Mouse (Mus musculus): Measurements from ENCODE around the gene Rrh. TPM values are rescaled to one million over a fixed set of nuclear protein-coding genes. Genes with fewer than 3 reads are reported as not detected.

Gene Rrh
- total and polyA plus RNA-seq, 2 experiments from 2014 or later: 0.36 to 1.2 TPM

- Histone ChIP-seq H3K9me3 (ENCODE audit: low read length) (no peaks in the 10 kb centered on the region), H3K4me3 (ENCODE audit: low read depth, low read length) (no peak within 1 kb of the TSS), H3K27me3 (ENCODE audit: insufficient read depth, low read length) (no peaks in the 10 kb centered on the region), H3K9ac (replicated peaks; ENCODE audit: low read length, poor library complexity, severe bottlenecking) (no peak within 1 kb of the TSS), H3K36me3 (ENCODE audit: insufficient read depth, low read length) (no peaks in the 10 kb centered on the region), H3K27ac (ENCODE audit: low read depth, low read length) (no peak within 1 kb of the TSS), H3K4me2 (ENCODE audit: low read depth, low read length, poor library complexity, severe bottlenecking) (no peak within 1 kb of the TSS), H3K4me1 (ENCODE audit: insufficient read depth, low read length) (no peaks in the 10 kb centered on the region)
- WGBS: 80% methylated on average over 10 of the region's 10 CpGs
- no peak for ATAC-seq (ENCODE audit: low FRiP score)
- no peak for TF ChIP-seq CTCF (IDR thresholded peaks at IDR 0.05)
- DNase-seq (ENCODE audit: low spot score): no peak
Measured at GRCm38 (mm10) chr3:129803765-129804164, 18.6 kb downstream of the Rrh start, which contains the start of gene Lrit3. TSS of gene Lrit3 (minus strand) at chr3:129804030.

- ATAC-seq (ENCODE audit: low FRiP score): no peak
- Histone ChIP-seq H3K9me3 (ENCODE audit: low read length) (no peaks in the 10 kb centered on the region), H3K4me1 (ENCODE audit: insufficient read depth, low read length) (no peaks in the 10 kb centered on the region), H3K4me2 (ENCODE audit: low read depth, low read length, poor library complexity, severe bottlenecking) (no peak overlapping the region), H3K27ac (ENCODE audit: low read depth, low read length) (no peak overlapping the region), H3K27me3 (ENCODE audit: insufficient read depth, low read length) (no peaks in the 10 kb centered on the region), H3K4me3 (ENCODE audit: low read depth, low read length) (no peak overlapping the region), H3K9ac (replicated peaks; ENCODE audit: low read length, poor library complexity, severe bottlenecking) (no peak overlapping the region), H3K36me3 (ENCODE audit: insufficient read depth, low read length) (no peaks in the 10 kb centered on the region)
- no peak for TF ChIP-seq CTCF (IDR thresholded peaks at IDR 0.05)
- WGBS: 79% methylated on average over 2 of the region's 2 CpGs
- no peak for DNase-seq (ENCODE audit: low spot score)
Measured at GRCm38 (mm10) chr3:129799011-129799410, 23.4 kb downstream of the Rrh start.

- Histone ChIP-seq H3K27ac (ENCODE audit: low read depth, low read length) (no peak overlapping the region), H3K4me2 (ENCODE audit: low read depth, low read length, poor library complexity, severe bottlenecking) (no peak overlapping the region), H3K9ac (replicated peaks; ENCODE audit: low read length, poor library complexity, severe bottlenecking) (no peak overlapping the region), H3K27me3 (ENCODE audit: insufficient read depth, low read length) (no peaks in the 10 kb centered on the region), H3K9me3 (ENCODE audit: low read length) (no peaks in the 10 kb centered on the region), H3K4me1 (ENCODE audit: insufficient read depth, low read length) (no peaks in the 10 kb centered on the region), H3K4me3 (ENCODE audit: low read depth, low read length) (no peak overlapping the region), H3K36me3 (ENCODE audit: insufficient read depth, low read length) (no peaks in the 10 kb centered on the region)
- WGBS: 83% methylated on average over 11 of the region's 11 CpGs
- DNase-seq (ENCODE audit: low spot score) (no peak), ATAC-seq (ENCODE audit: low FRiP score) (no peak; the same call in 1 of the 2 replicates)
- TF ChIP-seq CTCF (IDR thresholded peaks at IDR 0.05): no peak
Measured at GRCm38 (mm10) chr3:129798551-129798950, 23.8 kb downstream of the Rrh start.

GRCm38 (mm10) chr3:129797341-129797740, 25.0 kb downstream of the Rrh start:
- H3K4me2 ChIP-seq (ENCODE audit: low read depth, low read length, poor library complexity, severe bottlenecking): no peak overlapping the region
- ATAC-seq (ENCODE audit: low FRiP score) (no peak), DNase-seq (ENCODE audit: low spot score) (no peak)
- no peaks in the 10 kb centered on the region for H3K27me3 ChIP-seq (ENCODE audit: insufficient read depth, low read length)
- H3K9me3 ChIP-seq (ENCODE audit: low read length): no peaks in the 10 kb centered on the region
- no peaks in the 10 kb centered on the region for H3K4me1 ChIP-seq (ENCODE audit: insufficient read depth, low read length)
- no peak overlapping the region for H3K27ac ChIP-seq (ENCODE audit: low read depth, low read length)
- H3K9ac ChIP-seq (replicated peaks; ENCODE audit: low read length, poor library complexity, severe bottlenecking): no peak overlapping the region
- H3K36me3 ChIP-seq (ENCODE audit: insufficient read depth, low read length): no peaks in the 10 kb centered on the region
- no peak overlapping the region for H3K4me3 ChIP-seq (ENCODE audit: low read depth, low read length)
- WGBS: 80% methylated on average over 5 of the region's 5 CpGs
- TF ChIP-seq CTCF (IDR thresholded peaks at IDR 0.05): no peak

- DNase-seq (ENCODE audit: low spot score): no peak
- H3K4me3 ChIP-seq (ENCODE audit: low read depth, low read length): no peak overlapping the region
- no peak for TF ChIP-seq CTCF (IDR thresholded peaks at IDR 0.05)
- H3K4me2 ChIP-seq (ENCODE audit: low read depth, low read length, poor library complexity, severe bottlenecking): no peak overlapping the region
- no peak for ATAC-seq (ENCODE audit: low FRiP score)
- H3K27ac ChIP-seq (ENCODE audit: low read depth, low read length): no peak overlapping the region
- H3K36me3 ChIP-seq (ENCODE audit: insufficient read depth, low read length): no peaks in the 10 kb centered on the region
- no peaks in the 10 kb centered on the region for H3K9me3 ChIP-seq (ENCODE audit: low read length)
- no peak overlapping the region for H3K9ac ChIP-seq (replicated peaks; ENCODE audit: low read length, poor library complexity, severe bottlenecking)
- no peaks in the 10 kb centered on the region for H3K27me3 ChIP-seq (ENCODE audit: insufficient read depth, low read length)
- H3K4me1 ChIP-seq (ENCODE audit: insufficient read depth, low read length): no peaks in the 10 kb centered on the region
- WGBS: 93% methylated on average over 5 of the region's 5 CpGs
Measured at GRCm38 (mm10) chr3:129793801-129794200, 28.6 kb downstream of the Rrh start.

GRCm38 (mm10) chr3:129782746-129783145, 39.6 kb downstream of the Rrh start:
- Histone ChIP-seq H3K4me1 (ENCODE audit: insufficient read depth, low read length) (no peaks in the 10 kb centered on the region), H3K4me2 (ENCODE audit: low read depth, low read length, poor library complexity, severe bottlenecking) (no peak overlapping the region), H3K9ac (replicated peaks; ENCODE audit: low read length, poor library complexity, severe bottlenecking) (no peak overlapping the region), H3K27me3 (ENCODE audit: insufficient read depth, low read length) (no peaks in the 10 kb centered on the region), H3K27ac (ENCODE audit: low read depth, low read length) (no peak overlapping the region), H3K9me3 (ENCODE audit: low read length) (no peaks in the 10 kb centered on the region), H3K36me3 (ENCODE audit: insufficient read depth, low read length) (no peaks in the 10 kb centered on the region), H3K4me3 (ENCODE audit: low read depth, low read length) (no peak overlapping the region)
- no peak for DNase-seq (ENCODE audit: low spot score)
- no peak for TF ChIP-seq CTCF (IDR thresholded peaks at IDR 0.05)
- whole genome bisulfite sequencing: 95% methylated on average over 3 of the region's 3 CpGs
- no peak for ATAC-seq (ENCODE audit: low FRiP score)

Measured in midbrain, postnatal 0 days (tissue).